Mouse (Mus musculus): ENCODE measurements around the gene Iffo1. TPM values are rescaled to one million over a fixed set of nuclear protein-coding genes. Genes with fewer than 3 reads are reported as not detected.
A peak's percentile ranks its signal among the peaks of the same experiment; 100 is the strongest.

The Iffo1 gene
- total and polyA plus RNA-seq, 3 experiments: 96.1 to 96.9 TPM; not detected in 1

- H3K36me3 ChIP-seq (ENCODE audit: control insufficient read depth in 1 of 2, insufficient read depth in 2 of 2, low read length in 2 of 2): peaks cover 19 to 21% of the 10 kb centered on the region in 2 experiments
- H3K27me3 ChIP-seq (ENCODE audit: control insufficient read depth in 1 of 2, insufficient read depth in 2 of 2, low read length in 2 of 2): no peaks in the 10 kb centered on the region
- peaks cover 3 to 11% of the 10 kb centered on the region in 2 experiments; a peak in 3 of 4 replicates for H3K4me1 ChIP-seq (ENCODE audit: control insufficient read depth in 1 of 2, insufficient read depth in 2 of 2, low read length in 2 of 2)
- TF ChIP-seq E2F4 (IDR thresholded peaks at IDR 0.05; ENCODE audit: borderline replicate concordance, low read depth, low read length): no peak
- TF ChIP-seq GABPA (IDR thresholded peaks at IDR 0.05; ENCODE audit: low read depth, low read length): no peak
- no peak for TF ChIP-seq KAT2A (conservative IDR thresholded peaks at IDR 0.05; ENCODE audit: low read depth, low read length)
- no peak for TF ChIP-seq MAFK (IDR thresholded peaks at IDR 0.05; ENCODE audit: borderline replicate concordance, low read depth, low read length)
- no peak for TF ChIP-seq ELF1 (IDR thresholded peaks at IDR 0.05; ENCODE audit: low read depth, low read length)
- no peak for TF ChIP-seq MYB (IDR thresholded peaks at IDR 0.05; ENCODE audit: low read depth, low read length)
- no peak for TF ChIP-seq TBP (IDR thresholded peaks at IDR 0.05; ENCODE audit: low read depth, low read length)
- peak overlapping the region; percentile 91 for H3K9ac ChIP-seq (ENCODE audit: control insufficient read depth, low read depth, low read length, poor library complexity, severe bottlenecking)
- no peaks in the 10 kb centered on the region for H3K9me3 ChIP-seq (replicated peaks; ENCODE audit: insufficient read depth, low read length)
- peak overlapping the region; percentile 85 for H3K27ac ChIP-seq (ENCODE audit: control insufficient read depth, low read depth, low read length)
- peak overlapping the region; percentile 69 to 89 for H3K4me3 ChIP-seq (ENCODE audit: control insufficient read depth in 1 of 2, insufficient read depth in 1 of 2, low read depth in 2 of 2, low read length in 2 of 2)
- DNase-seq (ENCODE audit: low read depth, low spot score): peak; percentile 36
- peaks cover 36% of the 10 kb centered on the region for H3K79me2 ChIP-seq (ENCODE audit: control insufficient read depth, insufficient read depth, low read length, poor library complexity)
These were observed 45.8 kb downstream of the Iffo1 start for GRCm38 (mm10) chr6:125190816-125191215.

DNA sequence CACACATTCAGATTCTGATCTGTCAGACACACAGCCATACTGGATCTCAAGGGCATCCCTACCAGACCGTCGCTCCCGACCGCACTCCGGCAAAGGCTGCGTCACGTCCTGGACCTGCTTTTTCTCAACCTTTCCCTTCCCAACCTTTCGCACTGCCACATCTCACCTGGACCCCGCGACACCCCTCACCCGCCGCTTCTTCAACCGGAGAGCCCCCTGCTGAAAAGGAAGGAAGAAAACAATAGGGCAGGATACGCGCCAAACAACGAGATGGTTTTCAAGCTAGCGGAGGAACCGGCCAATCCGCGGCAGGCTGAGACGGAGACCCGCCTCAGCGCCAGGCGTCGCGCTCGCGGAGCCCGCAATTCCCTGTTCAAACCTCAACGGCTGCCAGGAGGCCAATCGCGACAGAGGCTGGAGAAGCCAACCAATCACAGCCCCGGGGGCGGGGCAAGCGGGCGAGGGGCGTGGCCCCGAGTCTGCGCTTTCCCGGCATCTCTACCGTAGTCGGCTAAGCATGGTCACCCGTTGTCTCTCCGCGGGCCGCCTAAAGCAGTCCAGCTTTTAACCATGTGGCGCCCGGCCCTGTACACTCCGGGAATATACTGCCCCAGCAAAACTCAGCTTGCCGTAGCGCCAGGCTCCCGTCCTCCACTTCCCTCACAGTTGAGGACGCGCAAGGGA is 46.4 kb downstream of the Iffo1 start, which contains the start of the genes Ncapd2 and Mrpl51:
Gene Ncapd2, minus strand, starts transcription at position 370 of the 684 bp plus-strand sequence.
Gene Mrpl51, plus strand, starts transcription at position 470 of the 684 bp plus-strand sequence.
- peak; percentile 99 for DNase-seq (ENCODE audit: low read depth, low spot score)
- peak within 1 kb of the TSS; percentile 100 for H3K27ac ChIP-seq (ENCODE audit: control insufficient read depth, low read depth, low read length)
- H3K4me3 ChIP-seq (ENCODE audit: control insufficient read depth in 1 of 2, insufficient read depth in 1 of 2, low read depth in 2 of 2, low read length in 2 of 2): peak within 1 kb of the TSS; percentile 89 to 90
- H3K36me3 ChIP-seq (ENCODE audit: control insufficient read depth in 1 of 2, insufficient read depth in 2 of 2, low read length in 2 of 2): peaks cover 19% of the 10 kb centered on the region in 2 experiments
- H3K9ac ChIP-seq (ENCODE audit: control insufficient read depth, low read depth, low read length, poor library complexity, severe bottlenecking): peak within 1 kb of the TSS; percentile 99
- H3K4me1 ChIP-seq (ENCODE audit: control insufficient read depth in 1 of 2, insufficient read depth in 2 of 2, low read length in 2 of 2): peaks cover 3 to 11% of the 10 kb centered on the region in 2 experiments; a peak in 3 of 4 replicates
- H3K27me3 ChIP-seq (ENCODE audit: control insufficient read depth in 1 of 2, insufficient read depth in 2 of 2, low read length in 2 of 2): no peaks in the 10 kb centered on the region
- no peaks in the 10 kb centered on the region for H3K9me3 ChIP-seq (replicated peaks; ENCODE audit: insufficient read depth, low read length)
- peaks cover 36% of the 10 kb centered on the region for H3K79me2 ChIP-seq (ENCODE audit: control insufficient read depth, insufficient read depth, low read length, poor library complexity)
- TF ChIP-seq E2F4 (IDR thresholded peaks at IDR 0.05; ENCODE audit: borderline replicate concordance, low read depth, low read length) (peak; percentile 57; the same call in 1 of the 2 replicates), MAFK (IDR thresholded peaks at IDR 0.05; ENCODE audit: borderline replicate concordance, low read depth, low read length) (no peak), POLR2AphosphoS5 (IDR thresholded peaks at IDR 0.05; ENCODE audit: borderline replicate concordance, low read depth, low read length) (no peak), EP300 (IDR thresholded peaks at IDR 0.05; ENCODE audit: low read depth in 1 of 2, low read length in 2 of 2) (no peak), NELFE (IDR thresholded peaks at IDR 0.05; ENCODE audit: low read depth, low read length) (peak; percentile 87), MYC (IDR thresholded peaks at IDR 0.05; ENCODE audit: low read depth, low read length) (peak; percentile 93), MAX (IDR thresholded peaks at IDR 0.05; ENCODE audit: low read length) (peak; percentile 79), MAZ (IDR thresholded peaks at IDR 0.05; ENCODE audit: low read depth, low read length) (no peak), NRF1 (IDR thresholded peaks at IDR 0.05; ENCODE audit: insufficient read depth, low read depth, low read length, poor library complexity, severe bottlenecking) (peak; percentile 68), ZMIZ1 (IDR thresholded peaks at IDR 0.05; ENCODE audit: low read depth, low read length) (peak; percentile 82), SIN3A (IDR thresholded peaks at IDR 0.05; ENCODE audit: low read length) (peak; percentile 66; the same call in 1 of the 2 replicates), TCF12 (IDR thresholded peaks at IDR 0.05; ENCODE audit: low read depth, low read length) (no peak; the same call in 1 of the 2 replicates), TBP (IDR thresholded peaks at IDR 0.05; ENCODE audit: low read depth, low read length) (peak; percentile 41), USF1 (IDR thresholded peaks at IDR 0.05; ENCODE audit: low read depth, low read length) (peak; percentile 18; the same call in 1 of the 2 replicates), ELF1 (IDR thresholded peaks at IDR 0.05; ENCODE audit: low read depth, low read length) (0 out of 2 replicates have a peak, but pooled peaks have one; percentile 29), CHD2 (IDR thresholded peaks at IDR 0.05; ENCODE audit: low read length) (0 out of 2 replicates have a peak, but pooled peaks have one; percentile 15), KAT2A (conservative IDR thresholded peaks at IDR 0.05; ENCODE audit: low read depth, low read length) (peak; percentile 31), MXI1 (IDR thresholded peaks at IDR 0.05; ENCODE audit: low read depth, low read length) (peak; percentile 88), ETS1 (IDR thresholded peaks at IDR 0.05; ENCODE audit: low read depth, low read length) (peak; percentile 23; the same call in 1 of the 2 replicates), POLR2A (IDR thresholded peaks at IDR 0.05; ENCODE audit: control insufficient read depth in 1 of 2, insufficient read depth in 1 of 2, low read depth in 1 of 2, low read length in 2 of 2, poor library complexity in 1 of 2) (peak; percentile 90 to 92), POLR2AphosphoS2 (IDR thresholded peaks at IDR 0.05; ENCODE audit: low read length) (peak; percentile 82; the same call in 1 of the 2 replicates)

Measured in MEL (cell line).